9 mouse cellular contexts compared by ENCODE assay signal in genomic region chr15:36943492-36944112, GRCm38 (mm10).
DNase-seq lines count a peak whose midpoint lies in the region; ATAC-seq and TF ChIP-seq lines count a peak whose summit lies in the region.
"Had no signal": no experiment of that assay in that cellular context is flagged by ENCODE, and none has a peak within 500 bp of the region (broad histone marks: within the 10 kb centered on the region; RNA-seq: fewer than 3 reads in every experiment).

No protein-coding gene starts in this region.

- no peaks in the 10 kb centered on the region for H3K9me3 ChIP-seq in heart, embryonic 10.5 days
- H3K9me3 ChIP-seq in embryonic facial prominence, embryonic 13.5 days: no peaks in the 10 kb centered on the region

- no peak for TF ChIP-seq EP300 in heart, adult 2 months (IDR thresholded peaks at IDR 0.05; ENCODE audit: insufficient read depth, low read depth, low read length)

- H3K27ac ChIP-seq in heart, embryonic 10.5 days: peak overlapping the region; percentile 69; the same call in 1 of the 2 replicates
- H3K27ac ChIP-seq in heart, adult 2 months: no peak overlapping the region
- peak overlapping the region; percentile 60 for H3K27ac ChIP-seq in embryonic facial prominence, embryonic 13.5 days
- peak overlapping the region; percentile 64 for H3K27ac ChIP-seq in olfactory bulb, adult 2 months (ENCODE audit: insufficient read depth, low read depth, low read length)

- TF ChIP-seq CTCF in heart, adult 2 months (IDR thresholded peaks at IDR 0.05): no peak
- no peak for TF ChIP-seq CTCF in olfactory bulb, adult 2 months (IDR thresholded peaks at IDR 0.05; ENCODE audit: insufficient read depth, low read depth, low read length)

- TF ChIP-seq POLR2A in heart, adult 2 months (IDR thresholded peaks at IDR 0.05; ENCODE audit: insufficient read depth, low read depth, low read length): no peak
- no peak for TF ChIP-seq POLR2A in olfactory bulb, adult 2 months (IDR thresholded peaks at IDR 0.05; ENCODE audit: insufficient read depth, low read depth, low read length)

- H3K36me3 ChIP-seq in heart, embryonic 10.5 days: no peaks in the 10 kb centered on the region
- H3K36me3 ChIP-seq in heart, adult 2 months (ENCODE audit: control insufficient read depth, insufficient read depth, low read length): no peaks in the 10 kb centered on the region
- no peaks in the 10 kb centered on the region for H3K36me3 ChIP-seq in embryonic facial prominence, embryonic 13.5 days

- no peak overlapping the region for H3K4me3 ChIP-seq in heart, embryonic 10.5 days
- H3K4me3 ChIP-seq in heart, adult 2 months: no peak overlapping the region
- H3K4me3 ChIP-seq in embryonic facial prominence, embryonic 13.5 days: no peak overlapping the region
- H3K4me3 ChIP-seq in olfactory bulb, adult 2 months (ENCODE audit: insufficient read depth, low read depth, low read length): no peak overlapping the region

- H3K9ac ChIP-seq in heart, adult 2 months (ENCODE audit: low read depth, low read length): no peak overlapping the region
- H3K9ac ChIP-seq in embryonic facial prominence, embryonic 13.5 days: 0 out of 2 replicates have a peak overlapping the region, but pooled peaks have one; percentile 32

- intact Hi-C loops in heart, adult 2 months (cut with DNase I): no loop called here
- intact Hi-C loops in left cerebral cortex, postnatal 25 days (cut with DNase I): no loop called here

- no peak for ATAC-seq in embryonic facial prominence, embryonic 13.5 days (ENCODE audit: insufficient number of reproducible peaks, insufficient read depth, low FRiP score, low TSS enrichment, low read depth)
- no peak for ATAC-seq in erythroblast, adult 5-6 weeks (replicated peaks; ENCODE audit: low FRiP score, poor library complexity, severe bottlenecking)
- ATAC-seq: inflammation-experienced regulatory T-cells, adult 6 months had no signal

- peaks cover 19% of the 10 kb centered on the region for H3K4me1 ChIP-seq in heart, embryonic 10.5 days
- H3K4me1 ChIP-seq in heart, adult 2 months (ENCODE audit: control insufficient read depth, insufficient read depth, low read length): no peaks in the 10 kb centered on the region
- H3K4me1 ChIP-seq in embryonic facial prominence, embryonic 13.5 days: peaks cover 25% of the 10 kb centered on the region
- H3K4me1 ChIP-seq in olfactory bulb, adult 2 months (ENCODE audit: control insufficient read depth, insufficient read depth, low read length): peaks cover 19% of the 10 kb centered on the region

- no peak for DNase-seq in heart, embryonic 10.5 days (ENCODE audit: low spot score)
- no peak for DNase-seq in heart, adult 2 months
- peak; percentile 39 to 72 for DNase-seq in left cerebral cortex, postnatal 25 days (ENCODE audit: low spot score in 2 of 2)
- DNase-seq in ovary, postnatal 10 days (ENCODE audit: low spot score): no peak
- no peak for DNase-seq in adrenal gland, adult (ENCODE audit: inconsistent age in 2 of 2, low spot score in 1 of 2)

- H3K4me2 ChIP-seq in embryonic facial prominence, embryonic 13.5 days: no peak overlapping the region

- H3K27me3 ChIP-seq in heart, embryonic 10.5 days (ENCODE audit: insufficient read depth, poor library complexity, severe bottlenecking): no peaks in the 10 kb centered on the region
- H3K27me3 ChIP-seq in heart, adult 2 months (ENCODE audit: control insufficient read depth, insufficient read depth, low read length): no peaks in the 10 kb centered on the region
- H3K27me3 ChIP-seq in embryonic facial prominence, embryonic 13.5 days: no peaks in the 10 kb centered on the region

- 51% methylated on average over 12 of the region's 12 CpGs for WGBS in heart, embryonic 10.5 days
- WGBS in heart, adult 2 months: 82% methylated on average over 12 of the region's 12 CpGs
- whole genome bisulfite sequencing in embryonic facial prominence, embryonic 13.5 days: 46% methylated on average over 12 of the region's 12 CpGs
- 28% methylated on average over 12 of the region's 12 CpGs for WGBS in olfactory bulb, adult 2 months

- H3K79me2 ChIP-seq in heart, adult 2 months (replicated peaks; ENCODE audit: control insufficient read depth, insufficient read depth, low read length): no peaks in the 10 kb centered on the region

Comparison
In these comparisons a context has a peak if more than half of its experiments do, and no peak if none do; other contexts are left out.
1. DNase-seq: peak in left cerebral cortex, postnatal 25 days (2 of 2); none in heart, embryonic 10.5 days (single experiment), heart, adult 2 months (0 of 2), ovary, postnatal 10 days (single experiment) and adrenal gland, adult (0 of 2).